8 mouse cellular contexts compared by ENCODE assay signal in genomic region chr11:78832117-78832726, GRCm38 (mm10). TPM values are rescaled to one million over a fixed set of nuclear protein-coding genes. Genes with fewer than 3 reads are reported as not detected.
DNase-seq lines count a peak whose midpoint lies in the region; ATAC-seq and TF ChIP-seq lines count a peak whose summit lies in the region.

No protein-coding gene starts in this region.

- no peak for TF ChIP-seq POLR2A in lung, adult 2 months (IDR thresholded peaks at IDR 0.05; ENCODE audit: borderline replicate concordance, extremely low read depth, low read depth, low read length)

- no peak overlapping the region for H3K9ac ChIP-seq in heart, embryonic 14.5 days (ENCODE audit: low read length)
- H3K9ac ChIP-seq in lung, embryonic 16.5 days (ENCODE audit: low read length) = no peak overlapping the region
- no peak overlapping the region; the same call in 1 of the 2 replicates for H3K9ac ChIP-seq in liver, embryonic 16.5 days (ENCODE audit: low read depth, low read length)

- H3K27me3 ChIP-seq in heart, embryonic 14.5 days (ENCODE audit: control insufficient read depth, insufficient read depth, low read length) = no peaks in the 10 kb centered on the region
- no peaks in the 10 kb centered on the region for H3K27me3 ChIP-seq in lung, embryonic 16.5 days (ENCODE audit: control insufficient read depth, insufficient read depth, low read depth, low read length)
- H3K27me3 ChIP-seq in erythroblast, embryonic 14.5 days (ENCODE audit: control insufficient read depth) = no peaks in the 10 kb centered on the region
- no peaks in the 10 kb centered on the region for H3K27me3 ChIP-seq in liver, embryonic 16.5 days (ENCODE audit: control insufficient read depth, insufficient read depth, low read depth, low read length)

- H3K4me1 ChIP-seq in heart, embryonic 14.5 days (ENCODE audit: control insufficient read depth in 2 of 2, insufficient read depth in 2 of 2, low read length in 2 of 2) = peaks cover 39 to 63% of the 10 kb centered on the region in 2 experiments
- H3K4me1 ChIP-seq in lung, embryonic 16.5 days (replicated peaks; ENCODE audit: control insufficient read depth, insufficient read depth, low read length) = peaks cover 27% of the 10 kb centered on the region
- H3K4me1 ChIP-seq in lung, adult 2 months (ENCODE audit: control insufficient read depth, insufficient read depth, low read length) = peaks cover 5% of the 10 kb centered on the region
- peaks cover 82% of the 10 kb centered on the region for H3K4me1 ChIP-seq in erythroblast, embryonic 14.5 days (ENCODE audit: control insufficient read depth)
- peaks cover 57% of the 10 kb centered on the region for H3K4me1 ChIP-seq in liver, embryonic 16.5 days (ENCODE audit: control insufficient read depth, low read depth, low read length)

- no peak for TF ChIP-seq CTCF in lung, adult 2 months (IDR thresholded peaks at IDR 0.05; ENCODE audit: insufficient read depth, low read length)

- DNase-seq in heart, adult 9 months (ENCODE audit: low spot score in 2 of 2) = no peak
- DNase-seq in lung, adult 2 months = no peak
- DNase-seq in testis, postnatal 14 days (ENCODE audit: low spot score) = no peak
- no peak for DNase-seq in embryo, embryonic 10 days (ENCODE audit: low spot score)

- no peaks in the 10 kb centered on the region for H3K9me3 ChIP-seq in heart, embryonic 14.5 days (ENCODE audit: control insufficient read depth, low read length)
- H3K9me3 ChIP-seq in lung, embryonic 16.5 days (ENCODE audit: control insufficient read depth, low read length) = no peaks in the 10 kb centered on the region
- no peaks in the 10 kb centered on the region for H3K9me3 ChIP-seq in erythroblast, embryonic 14.5 days (ENCODE audit: control insufficient read depth, low read length)
- no peaks in the 10 kb centered on the region for H3K9me3 ChIP-seq in liver, embryonic 16.5 days (replicated peaks; ENCODE audit: control insufficient read depth, low read length)

- peak overlapping the region; percentile 55 to 64; a peak in 3 of 4 replicates for H3K27ac ChIP-seq in heart, embryonic 14.5 days (replicated peaks in 1 of 2; ENCODE audit: control insufficient read depth in 1 of 2, insufficient read depth in 1 of 2, low read depth in 2 of 2, low read length in 2 of 2)
- H3K27ac ChIP-seq in lung, embryonic 16.5 days (ENCODE audit: low read length) = peak overlapping the region; percentile 25; the same call in 1 of the 2 replicates
- peak overlapping the region; percentile 95 for H3K27ac ChIP-seq in liver, embryonic 16.5 days (ENCODE audit: low read length)

- no peak overlapping the region for H3K4me3 ChIP-seq in heart, embryonic 14.5 days (ENCODE audit: control insufficient read depth in 1 of 2, insufficient read depth in 1 of 2, low read depth in 1 of 2, low read length in 2 of 2)
- no peak overlapping the region for H3K4me3 ChIP-seq in lung, embryonic 16.5 days (ENCODE audit: low read length)
- H3K4me3 ChIP-seq in lung, adult 2 months (replicated peaks; ENCODE audit: extremely low read depth, low read depth, low read length) = no peak overlapping the region
- H3K4me3 ChIP-seq in erythroblast, embryonic 14.5 days (replicated peaks) = peak overlapping the region; percentile 46
- peak overlapping the region; percentile 12; the same call in 1 of the 2 replicates for H3K4me3 ChIP-seq in liver, embryonic 16.5 days (ENCODE audit: low read depth, low read length)

- H3K36me3 ChIP-seq in heart, embryonic 14.5 days (ENCODE audit: control insufficient read depth, insufficient read depth, low read length) = no peaks in the 10 kb centered on the region
- H3K36me3 ChIP-seq in lung, embryonic 16.5 days (ENCODE audit: control insufficient read depth, insufficient read depth, low read length) = no peaks in the 10 kb centered on the region
- peaks cover 6% of the 10 kb centered on the region for H3K36me3 ChIP-seq in erythroblast, embryonic 14.5 days (ENCODE audit: control insufficient read depth)
- H3K36me3 ChIP-seq in liver, embryonic 16.5 days (ENCODE audit: control insufficient read depth, insufficient read depth) = no peaks in the 10 kb centered on the region

- no peak overlapping the region for H3K4me2 ChIP-seq in heart, embryonic 14.5 days (ENCODE audit: low read length)
- no peak overlapping the region for H3K4me2 ChIP-seq in lung, embryonic 16.5 days (ENCODE audit: low read depth, low read length)
- peak overlapping the region; percentile 54 for H3K4me2 ChIP-seq in liver, embryonic 16.5 days (ENCODE audit: low read depth, low read length)

- no peak for ATAC-seq in heart, embryonic 14.5 days (ENCODE audit: insufficient number of reproducible peaks, insufficient read depth, low FRiP score, low read depth)
- no peak for ATAC-seq in lung, embryonic 16.5 days (ENCODE audit: low read depth)
- ATAC-seq in liver, embryonic 16.5 days (ENCODE audit: low read depth) = peak; percentile 52

- 77% methylated on average over 10 of the region's 10 CpGs for WGBS in heart, embryonic 14.5 days
- WGBS in lung, embryonic 16.5 days = 83% methylated on average over 10 of the region's 10 CpGs
- 81% methylated on average over 10 of the region's 10 CpGs for WGBS in lung, adult 2 months
- WGBS in liver, embryonic 16.5 days (ENCODE audit: insufficient replicate concordance) = 50% methylated on average over 10 of the region's 10 CpGs

RNA-seq across cellular contexts. Expression of gene Lyrm9, which starts 5.8 kb away (rescaled TPM):
- polyA plus RNA-seq in heart, embryonic 14.5 days (2014; fragmentation: Nextera tagmentation; extraction: Ambion mirVana) = 31.0 and 41.2 TPM in 2 replicates
- polyA plus RNA-seq in lung, embryonic 16.5 days (2015; fragmentation: Nextera tagmentation; extraction: Ambion mirVana) = 16.3 and 17.7 TPM in 2 replicates
- polyA plus RNA-seq in lung, adult 2 months (2012; rRNA removed) = 7.6 and 15.3 TPM in 2 replicates
- polyA plus RNA-seq in erythroblast, embryonic 14.5 days (2012) = 8.3 and 12.3 TPM in 2 replicates
- 11.8 and 13.5 TPM in 2 replicates for polyA plus RNA-seq in liver, embryonic 16.5 days (2015; fragmentation: Nextera tagmentation; extraction: Ambion mirVana)

Comparison
In these comparisons a context has a peak if more than half of its experiments do, and no peak if none do; other contexts are left out.
1. H3K27ac ChIP-seq: peak in every context shown above with its lines; median percentile 95 in liver, embryonic 16.5 days; 60 in heart, embryonic 14.5 days; 25 in lung, embryonic 16.5 days.
2. H3K4me3 ChIP-seq: peak in erythroblast, embryonic 14.5 days (single experiment) and liver, embryonic 16.5 days (single experiment); none in heart, embryonic 14.5 days (0 of 2), lung, embryonic 16.5 days (single experiment) and lung, adult 2 months (single experiment).